Mouse (Mus musculus) megakaryocyte, embryonic 14.5 days (primary cell): ENCODE results near the gene Ccdc114. TPM values are rescaled to one million over a fixed set of nuclear protein-coding genes. Genes with fewer than 3 reads are reported as not detected.

ENCODE experiments used
- H3K27me3 ChIP-seq: replicated peaks from 2 replicates; pipeline ENCODE3; 2012; ENCODE audit warnings: inconsistent platforms
- H3K36me3 ChIP-seq: replicated peaks from 2 replicates; pipeline ENCODE3; 2012; ENCODE audit warnings: low read length, inconsistent platforms, mixed read lengths
- H3K4me1 ChIP-seq: 2 replicates; pipeline ENCODE4 v1.6.1; 2012; ENCODE audit warnings: inconsistent platforms
- H3K4me3 ChIP-seq: replicated peaks from 2 replicates; pipeline ENCODE3; 2012; ENCODE audit warnings: moderate library complexity, mild to moderate bottlenecking, inconsistent platforms
- H3K9me3 ChIP-seq: 2 replicates; pipeline ENCODE4 v1.6.1; 2012; ENCODE audit warnings: inconsistent platforms
- FLI1 ChIP-seq: IDR thresholded peaks from 2 replicates; pipeline ENCODE4 v1.6.1; 2012; ENCODE audit warnings: low read length, inconsistent platforms, mixed read lengths
- GATA1 ChIP-seq: IDR thresholded peaks from 3 replicates; pipeline ENCODE4 v1.6.1; 2012; ENCODE audit warnings: mixed read lengths, low read length, inconsistent platforms, borderline replicate concordance
- polyA plus RNA-seq: library from polyadenylated mRNA; stranded (reverse); fragments of >175 nt; gene quantifications from 2 replicates; pipeline ENCODE4 v1.2.3, GENCODE M21; 2012; ENCODE audit warnings: low replicate concordance; ENCODE audit not compliant: insufficient read depth

Ccdc114 gene
- polyA plus RNA-seq, 1 experiment: 0.82 TPM

GRCm38 (mm10) chr7:45917004-45917704 is 6.7 kb upstream of the Ccdc114 start:
- Histone ChIP-seq H3K9me3 (no peaks in the 10 kb centered on the region), H3K27me3 (no peaks in the 10 kb centered on the region), H3K4me3 (peak overlapping the region; percentile 69), H3K4me1 (peaks cover 64% of the 10 kb centered on the region), H3K36me3 (peaks cover 69% of the 10 kb centered on the region)
- TF ChIP-seq FLI1 (no peak), GATA1 (no peak)

GRCm38 (mm10) chr7:45917926-45918325 is 5.9 kb upstream of the Ccdc114 start:
- Histone ChIP-seq H3K9me3 (no peaks in the 10 kb centered on the region), H3K4me3 (no peak overlapping the region), H3K4me1 (peaks cover 71% of the 10 kb centered on the region), H3K36me3 (peaks cover 64% of the 10 kb centered on the region), H3K27me3 (no peaks in the 10 kb centered on the region)
- TF ChIP-seq FLI1: no peak
- no peak for TF ChIP-seq GATA1

GRCm38 (mm10) chr7:45919083-45919671 is 4.7 kb upstream of the Ccdc114 start:
- peaks cover 51% of the 10 kb centered on the region for H3K36me3 ChIP-seq
- H3K9me3 ChIP-seq: no peaks in the 10 kb centered on the region
- peak overlapping the region; percentile 69 for H3K4me3 ChIP-seq
- no peaks in the 10 kb centered on the region for H3K27me3 ChIP-seq
- TF ChIP-seq FLI1 (no peak), GATA1 (no peak)
- peaks cover 83% of the 10 kb centered on the region for H3K4me1 ChIP-seq

DNA sequence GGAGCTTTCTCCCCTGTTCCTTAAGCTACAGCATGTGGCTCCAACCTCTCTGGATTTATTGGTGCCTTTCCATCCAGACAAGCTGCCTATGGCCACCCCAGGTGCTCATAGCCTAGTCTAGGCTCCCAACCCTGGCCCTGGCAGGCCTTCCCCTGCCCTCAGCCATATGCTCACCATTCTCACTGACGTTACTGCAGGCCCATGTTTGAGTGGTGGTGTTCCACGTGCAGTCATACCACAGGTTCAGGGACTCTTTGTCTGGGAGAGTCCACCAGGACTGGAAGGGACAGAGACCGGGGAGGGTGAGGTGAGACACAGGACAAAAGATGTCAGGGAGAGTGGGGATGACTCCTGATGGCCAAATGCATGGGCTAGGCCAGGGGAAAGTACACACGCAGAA is 4.1 kb upstream of the Ccdc114 start:
- TF ChIP-seq GATA1 (no peak), FLI1 (no peak)
- H3K4me1 ChIP-seq: peaks cover 86% of the 10 kb centered on the region
- H3K4me3 ChIP-seq: peak overlapping the region; percentile 92
- no peaks in the 10 kb centered on the region for H3K27me3 ChIP-seq
- peaks cover 45% of the 10 kb centered on the region for H3K36me3 ChIP-seq
- H3K9me3 ChIP-seq: no peaks in the 10 kb centered on the region

DNA sequence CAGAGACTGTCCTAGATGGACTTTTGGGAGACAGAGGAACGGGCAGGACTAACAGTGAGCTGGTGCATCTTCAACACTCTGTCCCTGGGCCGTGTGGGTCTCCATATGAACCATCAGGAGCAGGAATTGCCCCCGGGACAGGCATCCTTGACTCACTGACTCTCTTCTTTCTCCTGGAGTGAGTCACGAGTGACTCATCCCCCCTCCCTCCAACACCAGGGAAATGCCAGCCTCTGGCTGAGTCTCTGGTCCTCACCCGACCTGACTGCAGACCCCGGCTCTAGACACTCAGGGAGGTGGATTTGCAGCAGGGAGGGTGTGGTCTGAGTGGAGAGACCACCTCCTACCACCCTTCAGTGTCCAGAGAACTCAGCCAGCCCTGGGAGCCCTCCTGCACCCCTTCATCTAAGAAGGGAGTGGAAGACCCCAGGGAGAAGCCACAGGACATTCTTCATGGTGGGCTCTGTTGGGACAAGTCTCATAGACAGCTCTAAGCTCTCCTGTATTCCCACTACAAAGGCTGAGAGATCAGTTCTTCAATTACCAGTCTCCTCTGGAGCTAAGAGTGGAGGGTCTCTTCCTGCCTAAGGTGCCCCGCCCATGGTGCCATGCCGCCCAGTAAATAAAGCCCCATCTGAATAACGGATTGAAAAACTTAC is 3.2 kb upstream of the Ccdc114 start:
- Histone ChIP-seq H3K27me3 (no peaks in the 10 kb centered on the region), H3K36me3 (peaks cover 40% of the 10 kb centered on the region), H3K9me3 (peaks cover 6% of the 10 kb centered on the region), H3K4me3 (peak overlapping the region; percentile 92), H3K4me1 (peaks cover 86% of the 10 kb centered on the region)
- TF ChIP-seq FLI1 (no peak), GATA1 (no peak)

GRCm38 (mm10) chr7:45921242-45921621 is 2.6 kb upstream of the Ccdc114 start, which contains the start of gene Emp3:
Emp3 (minus strand) TSS chr7:45921404.
- peaks cover 81% of the 10 kb centered on the region for H3K4me1 ChIP-seq
- peak within 1 kb of the TSS; percentile 93 for H3K4me3 ChIP-seq
- peaks cover 38% of the 10 kb centered on the region for H3K36me3 ChIP-seq
- peaks cover 9% of the 10 kb centered on the region for H3K9me3 ChIP-seq
- TF ChIP-seq FLI1: no peak
- no peak for TF ChIP-seq GATA1
- no peaks in the 10 kb centered on the region for H3K27me3 ChIP-seq

DNA sequence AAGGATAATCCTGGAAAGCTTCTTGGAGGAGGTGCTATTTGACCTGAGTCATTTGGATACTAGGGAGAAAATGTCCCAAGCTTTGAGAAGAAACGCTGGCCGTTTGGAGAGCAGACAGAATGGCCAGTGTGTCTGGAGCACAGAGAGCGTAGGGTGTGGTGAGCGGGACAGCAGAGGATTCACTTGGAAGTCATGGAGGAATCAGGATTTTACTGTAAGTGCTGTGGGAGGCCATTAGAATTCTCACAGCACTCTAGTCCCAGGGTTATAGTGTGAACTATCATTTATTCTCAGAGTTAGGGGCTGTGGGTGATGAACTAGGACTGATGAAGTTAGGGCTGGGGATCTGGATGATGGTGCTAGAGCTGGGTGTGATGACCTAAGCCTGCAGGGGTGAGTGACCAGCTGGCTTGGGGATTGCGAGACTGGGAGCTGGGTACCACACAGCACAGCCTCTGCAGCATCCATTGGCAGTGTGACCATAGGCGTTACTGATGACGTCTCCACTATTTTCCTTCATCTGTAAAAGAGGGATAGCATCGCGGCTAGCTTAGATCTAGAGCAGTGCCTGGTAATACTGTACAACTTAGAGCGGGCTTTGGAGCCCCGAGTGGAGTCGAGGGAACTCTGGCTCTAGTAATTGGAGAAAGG is 1.8 kb upstream of the Ccdc114 start:
- TF ChIP-seq FLI1 (no peak), GATA1 (no peak)
- peaks cover 13% of the 10 kb centered on the region for H3K9me3 ChIP-seq
- H3K4me3 ChIP-seq: peak overlapping the region; percentile 93

DNA sequence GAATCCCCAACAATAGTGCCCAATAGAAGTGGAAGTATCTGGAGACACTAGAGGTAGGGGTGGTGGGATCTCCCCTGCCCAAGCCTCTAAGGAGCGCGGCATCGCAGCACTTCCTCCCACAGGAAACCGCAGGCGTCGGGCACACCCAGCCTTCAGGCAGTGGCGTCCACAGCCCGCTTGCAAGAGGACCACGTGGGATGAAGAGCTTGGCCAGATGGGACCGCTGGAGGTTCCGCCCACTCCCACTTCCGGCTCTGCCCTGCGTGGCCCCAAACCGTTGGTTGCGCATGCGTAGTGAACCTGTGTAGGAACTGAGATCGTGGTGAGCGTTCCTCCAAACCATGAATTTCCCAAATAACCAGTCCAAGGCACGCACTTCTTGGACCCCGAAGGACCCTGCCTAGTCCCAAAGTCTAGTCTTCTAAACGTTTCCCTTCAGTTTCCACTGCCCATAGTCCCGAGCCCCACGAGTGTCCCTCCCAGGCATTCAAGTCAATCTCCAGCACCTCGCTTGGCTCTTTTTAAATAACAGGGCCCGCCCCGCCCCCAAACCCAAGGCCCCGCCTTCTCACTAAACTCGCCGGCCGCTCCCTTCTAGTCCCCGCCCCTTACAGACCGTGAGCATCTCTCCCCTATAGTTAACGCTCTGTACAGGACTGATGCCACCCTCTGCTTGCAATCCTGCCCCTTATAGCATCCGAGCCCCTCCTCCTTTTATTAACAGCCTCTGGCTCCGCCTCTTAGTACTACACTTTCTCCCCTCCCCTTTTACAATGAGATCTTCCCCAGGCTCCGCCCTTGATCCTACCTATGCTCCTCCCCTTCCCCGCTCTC is 727 bp upstream of the Ccdc114 start:
- Histone ChIP-seq H3K9me3 (peaks cover 23% of the 10 kb centered on the region), H3K27me3 (no peaks in the 10 kb centered on the region), H3K36me3 (peaks cover 27% of the 10 kb centered on the region), H3K4me1 (peaks cover 62% of the 10 kb centered on the region), H3K4me3 (peak overlapping the region; percentile 93)
- peak; percentile 91 for TF ChIP-seq FLI1
- no peak for TF ChIP-seq GATA1

More for the DNA sequence above, 1.8 kb upstream of the Ccdc114 start:
- Histone ChIP-seq H3K27me3 (no peaks in the 10 kb centered on the region), H3K4me1 (peaks cover 73% of the 10 kb centered on the region), H3K36me3 (peaks cover 34% of the 10 kb centered on the region)

- TF ChIP-seq GATA1 (no peak), FLI1 (no peak)
- Histone ChIP-seq H3K4me3 (peak overlapping the region; percentile 93), H3K27me3 (no peaks in the 10 kb centered on the region), H3K4me1 (peaks cover 54% of the 10 kb centered on the region), H3K36me3 (peaks cover 17% of the 10 kb centered on the region), H3K9me3 (peaks cover 26% of the 10 kb centered on the region)
Measured at GRCm38 (mm10) chr7:45924429-45924816, 551 bp downstream of the Ccdc114 start.
